Mouse (Mus musculus): ENCODE data around the gene Tmem132e.

Gene Tmem132e

GRCm38 (mm10) chr11:82388371-82389313, at the start of gene Tmem132e:
Gene Tmem132e, plus strand, starts transcription at chr11:82388900.
- peak; percentile 18 for DNase-seq

- no peak for DNase-seq
These were observed 48.7 kb upstream of the Tmem132e start for GRCm38 (mm10) chr11:82339921-82340401.

- DNase-seq = no peak
These were observed 48.3 kb upstream of the Tmem132e start for GRCm38 (mm10) chr11:82340416-82340815.

- no peak for DNase-seq
These were observed 47.8 kb upstream of the Tmem132e start for GRCm38 (mm10) chr11:82340900-82341299.

GRCm38 (mm10) chr11:82351039-82351438, 37.7 kb upstream of the Tmem132e start:
- DNase-seq = no peak

GRCm38 (mm10) chr11:82370151-82370550, 18.5 kb upstream of the Tmem132e start:
- no peak for DNase-seq

GRCm38 (mm10) chr11:82371577-82371976, 17.1 kb upstream of the Tmem132e start:
- peak; percentile 8 for DNase-seq

GRCm38 (mm10) chr11:82380606-82381202, 8.0 kb upstream of the Tmem132e start:
- DNase-seq = no peak

- peak; percentile 12 for DNase-seq
These were observed 1.6 kb upstream of the Tmem132e start for GRCm38 (mm10) chr11:82386970-82387540.

- no peak for DNase-seq
These were observed 874 bp upstream of the Tmem132e start for GRCm38 (mm10) chr11:82387711-82388341.

- DNase-seq = peak; percentile 18
These were observed 944 bp downstream of the Tmem132e start for GRCm38 (mm10) chr11:82389396-82390291.

GRCm38 (mm10) chr11:82392341-82392740, 3.6 kb downstream of the Tmem132e start:
- no peak for DNase-seq

GRCm38 (mm10) chr11:82399621-82400020, 10.9 kb downstream of the Tmem132e start:
- peak; percentile 65 for DNase-seq

GRCm38 (mm10) chr11:82405641-82406040, 16.9 kb downstream of the Tmem132e start:
- no peak for DNase-seq

GRCm38 (mm10) chr11:82406358-82407221, 17.9 kb downstream of the Tmem132e start:
- no peak for DNase-seq

- no peak for DNase-seq
These were observed 23.8 kb downstream of the Tmem132e start for GRCm38 (mm10) chr11:82412496-82412895.

GRCm38 (mm10) chr11:82418337-82419041, 29.8 kb downstream of the Tmem132e start:
- DNase-seq = no peak

GRCm38 (mm10) chr11:82421909-82422308, 33.2 kb downstream of the Tmem132e start:
- DNase-seq = no peak

- no peak for DNase-seq
These were observed 34.8 kb downstream of the Tmem132e start for GRCm38 (mm10) chr11:82423521-82423920.

- DNase-seq = no peak
These were observed 40.1 kb downstream of the Tmem132e start for GRCm38 (mm10) chr11:82428801-82429200.

All from thymus, postnatal 4 days (tissue).